Mouse (Mus musculus) ES-E14 (cell line): Measurements from ENCODE around the gene Celsr1. TPM values are rescaled to one million over a fixed set of nuclear protein-coding genes. Genes with fewer than 3 reads are reported as not detected.

Experiments
- DNase-seq: peaks from one replicate; pipeline ENCODE4 v3.0.0-alpha.2; 2013; ENCODE audit warnings: low read depth, low spot score
- H3K27ac ChIP-seq: 2 replicates; pipeline ENCODE4 v1.5.1; 2012; ENCODE audit warnings: low read depth, mild to moderate bottlenecking, low read length, moderate library complexity, mixed read lengths; ENCODE audit not compliant: poor library complexity, insufficient read depth, severe bottlenecking
- H3K36me3 ChIP-seq: 2 replicates; pipeline ENCODE4 v1.6.1; 2012; ENCODE audit warnings: mild to moderate bottlenecking, low read length, moderate library complexity, mixed read lengths; ENCODE audit not compliant: control insufficient read depth, poor library complexity, insufficient read depth, severe bottlenecking
- H3K4me1 ChIP-seq, 2 experiments: fragments of 150-350 bp in 1 of 2; sonication (generic) in 1 of 2; 2 replicates each; pipeline ENCODE4 v1.6.1; 2012; ENCODE audit warnings: low read length in 2 of 2, mild to moderate bottlenecking in 1 of 2, mixed read lengths in 1 of 2; ENCODE audit not compliant: control insufficient read depth in 2 of 2, insufficient read depth in 2 of 2, poor library complexity in 1 of 2
- H3K4me3 ChIP-seq, 2 experiments: fragments of 150-350 bp in 1 of 2; sonication (generic) in 1 of 2; 2 replicates each; pipeline ENCODE4 v1.5.1; 2012; ENCODE audit warnings: low read length in 2 of 2, low read depth in 1 of 2, mild to moderate bottlenecking in 1 of 2, mixed read lengths in 1 of 2; ENCODE audit not compliant: insufficient read depth in 1 of 2, poor library complexity in 1 of 2, severe bottlenecking in 1 of 2
- H3K9ac ChIP-seq: 2 replicates; pipeline ENCODE4 v1.6.1; 2012; ENCODE audit warnings: low read depth, mild to moderate bottlenecking, low read length, mixed read lengths; ENCODE audit not compliant: poor library complexity, insufficient read depth, severe bottlenecking
- H3K9me3 ChIP-seq: fragments of 150-350 bp; sonication (generic); 2 replicates; pipeline ENCODE4 v1.6.1; 2012; ENCODE audit warnings: low read depth, mild to moderate bottlenecking, low read length; ENCODE audit not compliant: control insufficient read depth, insufficient read depth
- CHD2 ChIP-seq: IDR thresholded peaks from 2 replicates; pipeline ENCODE4 v1.6.1; 2014; ENCODE audit warnings: mild to moderate bottlenecking, low read depth, low read length, inconsistent platforms
- HCFC1 ChIP-seq: IDR thresholded peaks from 2 replicates; pipeline ENCODE4 v1.6.1; 2012; ENCODE audit warnings: low read length, inconsistent platforms, borderline replicate concordance; ENCODE audit not compliant: insufficient read depth
- MAFK ChIP-seq: IDR thresholded peaks from 2 replicates; pipeline ENCODE4 v1.6.1; 2014; ENCODE audit warnings: mild to moderate bottlenecking, low read depth, low read length, inconsistent platforms; ENCODE audit not compliant: insufficient read depth
- ZC3H11A ChIP-seq: IDR thresholded peaks from 2 replicates; pipeline ENCODE4 v1.6.1; 2012; ENCODE audit warnings: low read depth, mild to moderate bottlenecking, inconsistent platforms, low read length, borderline replicate concordance
- ZNF384 ChIP-seq: IDR thresholded peaks from 2 replicates; pipeline ENCODE4 v1.6.1; 2012; ENCODE audit warnings: low read depth, low read length, inconsistent platforms
- in situ Hi-C, 2 experiments: fragments of 600-800 bp; cut with MboI; formaldehyde crosslinking; loops; one replicate each; pipeline ENCODE4 v1.15.1; 2025; ENCODE audit warnings: low sequenced_read_pairs in 2 of 2, inconsistent platforms in 1 of 2; ENCODE audit not compliant: unreplicated experiment in 2 of 2
- total RNA-seq: library from RNA; depleted of rRNA; stranded (reverse); fragments of 300-350 nt; gene quantifications from 2 replicates; pipeline ENCODE4 v1.2.3, GENCODE M21; 2012

The Celsr1 gene
- total RNA-seq, 1 experiment = 12.6 TPM

DNA sequence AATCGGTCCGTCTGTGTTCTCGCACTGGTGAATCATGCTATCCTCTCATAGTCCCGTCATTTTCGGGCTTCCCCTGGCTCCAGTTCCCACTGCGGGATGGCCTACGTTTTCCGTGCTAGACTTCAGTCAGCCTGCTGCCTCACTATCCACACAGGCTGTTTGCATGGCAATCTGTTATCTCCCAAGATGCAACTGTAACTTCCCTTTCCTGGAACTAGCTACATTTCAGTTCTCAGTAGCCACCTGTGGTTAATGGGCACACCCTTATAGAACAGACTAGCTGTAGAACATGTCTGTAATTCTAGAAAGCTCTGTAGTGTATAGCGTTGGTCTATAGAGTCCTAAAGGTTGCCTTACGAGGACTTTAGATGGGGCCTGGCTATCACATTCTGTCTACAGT lies 17.6 kb upstream of the Celsr1 start:
- no peak overlapping the region; the same call in 1 of the 2 replicates for H3K27ac ChIP-seq
- H3K9ac ChIP-seq = no peak overlapping the region
- in situ Hi-C loops = loop anchor here in 1 of 2 experiments (5.0 kb wide), 1 partner anchor 71 kb away; no protein-coding TSS in a partner anchor
- H3K4me1 ChIP-seq = no peaks in the 10 kb centered on the region
- H3K9me3 ChIP-seq = no peaks in the 10 kb centered on the region
- H3K36me3 ChIP-seq = no peaks in the 10 kb centered on the region
- H3K4me3 ChIP-seq = no peak overlapping the region
- TF ChIP-seq MAFK (no peak), ZC3H11A (no peak), HCFC1 (no peak), CHD2 (no peak), ZNF384 (no peak)
- DNase-seq = no peak

DNA sequence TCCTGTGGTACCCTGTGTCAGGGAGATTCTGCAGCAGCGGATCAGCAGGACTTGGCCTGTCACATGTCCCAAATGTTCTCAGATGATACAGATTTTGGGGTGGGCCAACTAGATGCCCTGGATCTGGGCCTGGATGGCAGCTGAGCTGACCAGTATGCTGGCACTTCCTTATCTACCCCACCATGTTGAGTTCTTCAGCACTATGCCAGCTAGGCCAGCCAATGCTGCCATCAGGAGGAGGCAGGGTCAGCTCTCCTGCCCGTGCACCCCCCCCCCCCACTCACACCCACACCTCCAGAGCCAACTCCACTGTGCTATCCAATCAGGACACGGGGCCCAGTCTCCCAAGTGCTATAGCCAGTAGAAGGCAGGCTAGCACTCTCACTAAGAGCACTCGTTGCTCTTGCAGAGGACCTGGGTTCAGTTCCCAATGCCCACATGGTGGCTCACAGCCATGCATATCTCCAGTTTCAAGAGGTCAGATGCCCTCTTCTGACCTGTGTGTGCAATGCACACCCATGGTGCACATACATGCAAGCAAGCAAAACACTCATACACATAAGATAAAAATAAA lies 16.7 kb upstream of the Celsr1 start:
- Histone ChIP-seq H3K9ac (no peak overlapping the region), H3K27ac (no peak overlapping the region), H3K4me3 (no peak overlapping the region), H3K4me1 (no peaks in the 10 kb centered on the region), H3K9me3 (no peaks in the 10 kb centered on the region), H3K36me3 (no peaks in the 10 kb centered on the region)
- in situ Hi-C loops = loop anchor here in 1 of 2 experiments (5.0 kb wide), 1 partner anchor 72 kb away; no protein-coding TSS in a partner anchor
- TF ChIP-seq HCFC1 (no peak), ZNF384 (no peak), MAFK (no peak), CHD2 (no peak), ZC3H11A (no peak)
- no peak for DNase-seq

GRCm38 (mm10) chr15:86049510-86049909 lies 15.9 kb upstream of the Celsr1 start:
- H3K9ac ChIP-seq = no peak overlapping the region
- no peaks in the 10 kb centered on the region for H3K36me3 ChIP-seq
- no peaks in the 10 kb centered on the region for H3K9me3 ChIP-seq
- TF ChIP-seq ZC3H11A (no peak), CHD2 (no peak), MAFK (no peak), HCFC1 (no peak), ZNF384 (no peak)
- no peaks in the 10 kb centered on the region for H3K4me1 ChIP-seq
- in situ Hi-C loops = no loop called here
- H3K27ac ChIP-seq = no peak overlapping the region
- no peak overlapping the region for H3K4me3 ChIP-seq
- DNase-seq = no peak

- Histone ChIP-seq H3K4me1 (peaks cover 0 to 2% of the 10 kb centered on the region in 2 experiments; a peak in 1 of 4 replicates), H3K9me3 (no peaks in the 10 kb centered on the region), H3K27ac (no peak overlapping the region), H3K9ac (no peak overlapping the region), H3K4me3 (no peak overlapping the region), H3K36me3 (no peaks in the 10 kb centered on the region)
- no peak for DNase-seq
- in situ Hi-C loops = no loop called here
- TF ChIP-seq HCFC1 = no peak
- no peak for TF ChIP-seq ZC3H11A
- TF ChIP-seq ZNF384 = no peak
- TF ChIP-seq MAFK = no peak
- no peak for TF ChIP-seq CHD2
These were observed 8.8 kb upstream of the Celsr1 start for GRCm38 (mm10) chr15:86042364-86042763.
